Mouse (Mus musculus) CH12.LX (cell line): ENCODE measurements around the gene Gm5426.

Experiments
- E2F4 ChIP-seq: IDR thresholded peaks from 2 replicates; pipeline ENCODE4 v1.6.1; 2011; ENCODE audit warnings: low read depth, low read length, improper control_type of control experiment; ENCODE audit not compliant: insufficient replicate concordance
- MYC ChIP-seq: IDR thresholded peaks from 2 replicates; pipeline ENCODE4 v1.6.1; 2011; ENCODE audit warnings: low read depth, mild to moderate bottlenecking, improper control_type of control experiment, low read length
- RCOR1 ChIP-seq: conservative IDR thresholded peaks from 2 replicates; pipeline ENCODE4 v1.6.1; 2012; ENCODE audit warnings: low read depth, mild to moderate bottlenecking, inconsistent platforms, low read length, improper control_type of control experiment
- TCF12 ChIP-seq: IDR thresholded peaks from 2 replicates; pipeline ENCODE4 v1.6.1; 2014; ENCODE audit warnings: low read depth, mild to moderate bottlenecking, inconsistent platforms, low read length, improper control_type of control experiment
- USF1 ChIP-seq: IDR thresholded peaks from 2 replicates; pipeline ENCODE4 v1.6.1; 2014; ENCODE audit warnings: low read depth, mild to moderate bottlenecking, inconsistent platforms, low read length, improper control_type of control experiment

- no peak for TF ChIP-seq E2F4
- no peak for TF ChIP-seq RCOR1
- TF ChIP-seq MYC: no peak
- TF ChIP-seq USF1: no peak
- TF ChIP-seq TCF12: no peak
Observed at GRCm38 (mm10) chr10:96148250-96148699, 11.9 kb downstream of the Gm5426 start.
